Mouse (Mus musculus) C2C12 (cell line): ENCODE data around the gene Galntl6. TPM values are rescaled to one million over a fixed set of nuclear protein-coding genes. Genes with fewer than 3 reads are reported as not detected.

Experiments used
- H3K27me3 ChIP-seq: one replicate; pipeline ENCODE4 v1.6.1; 2011; ENCODE audit not compliant: control insufficient read depth, insufficient read depth, insufficient read length
- H3K36me3 ChIP-seq: one replicate; pipeline ENCODE4 v1.6.1; 2011; ENCODE audit not compliant: control insufficient read depth, insufficient read depth
- H3K4me3 ChIP-seq: one replicate; pipeline ENCODE4 v1.5.1; 2011; ENCODE audit warnings: mild to moderate bottlenecking, control low read depth; ENCODE audit not compliant: poor library complexity, insufficient read depth, severe bottlenecking
- H3K79me2 ChIP-seq: one replicate; pipeline ENCODE4 v1.6.1; 2011; ENCODE audit not compliant: control insufficient read depth, insufficient read depth
- H3K79me3 ChIP-seq: one replicate; pipeline ENCODE4 v1.6.1; 2011; ENCODE audit warnings: low read depth, control low read depth
- H3ac ChIP-seq: one replicate; pipeline ENCODE3; 2011; ENCODE audit warnings: low read depth; ENCODE audit not compliant: control insufficient read depth, insufficient read length
- CEBPB ChIP-seq: IDR thresholded peaks from one replicate; pipeline ENCODE4 v1.6.1; 2011; ENCODE audit warnings: low read depth, mild to moderate bottlenecking, control low read depth, moderate library complexity
- CTCF ChIP-seq: IDR thresholded peaks from one replicate; pipeline ENCODE4 v1.5.1; 2011; ENCODE audit not compliant: control insufficient read depth, insufficient read depth, insufficient read length
- FOSL1 ChIP-seq: IDR thresholded peaks from one replicate; pipeline ENCODE4 v1.8.0; 2011; ENCODE audit warnings: mild to moderate bottlenecking, low read length; ENCODE audit not compliant: poor library complexity, insufficient read depth, severe bottlenecking
- MAX ChIP-seq: IDR thresholded peaks from one replicate; pipeline ENCODE4 v1.6.1; 2011; ENCODE audit warnings: mild to moderate bottlenecking, control low read depth
- MYOD1 ChIP-seq: IDR thresholded peaks from one replicate; pipeline ENCODE4 v1.6.1; 2011; ENCODE audit warnings: low read depth; ENCODE audit not compliant: control insufficient read depth, insufficient read length
- MYOG ChIP-seq: IDR thresholded peaks from one replicate; pipeline ENCODE4 v1.6.1; 2011; ENCODE audit not compliant: control insufficient read depth, insufficient read length; ENCODE audit errors: extremely low read depth
- USF1 ChIP-seq: IDR thresholded peaks from one replicate; pipeline ENCODE4 v1.6.1; 2011; ENCODE audit warnings: low read depth, mild to moderate bottlenecking, control low read depth, moderate library complexity
- polyA plus RNA-seq: library from polyadenylated mRNA; unstranded; fragments of >200 nt; fragmentation: generic; extraction: Trizol; gene quantifications from one replicate; pipeline ENCODE4 v1.2.1, GENCODE M21; 2012; ENCODE audit warnings: missing spikeins

The Galntl6 gene
- polyA plus RNA-seq, 1 experiment, result not detected

DNA sequence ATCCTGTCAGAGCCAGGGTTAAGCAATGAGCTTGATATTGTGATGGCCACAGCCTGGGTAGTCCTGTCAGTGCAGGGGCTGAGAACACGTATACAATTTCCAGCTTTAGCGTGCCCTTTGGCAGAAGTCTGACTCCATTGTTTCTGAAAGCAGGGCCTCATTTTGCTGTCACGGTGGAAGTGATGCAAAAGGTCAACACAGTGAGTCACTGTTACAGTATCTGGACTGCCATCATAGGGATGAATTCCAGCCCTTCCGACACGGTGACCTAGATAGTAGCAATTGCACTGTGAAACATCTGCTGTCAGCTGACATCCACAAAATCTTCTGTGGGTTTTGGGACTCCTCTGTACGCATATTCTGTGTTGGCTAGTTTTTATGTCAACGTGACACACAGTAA lies 956.9 kb downstream of the Galntl6 start:
- Histone ChIP-seq H3K79me3 (no peaks in the 10 kb centered on the region), H3K36me3 (no peaks in the 10 kb centered on the region), H3K4me3 (no peak overlapping the region), H3ac (no peak overlapping the region), H3K27me3 (no peaks in the 10 kb centered on the region), H3K79me2 (no peaks in the 10 kb centered on the region)
- TF ChIP-seq MYOD1 (no peak), CEBPB (no peak), MYOG (no peak), FOSL1 (no peak), MAX (no peak), CTCF (no peak), USF1 (no peak)

DNA sequence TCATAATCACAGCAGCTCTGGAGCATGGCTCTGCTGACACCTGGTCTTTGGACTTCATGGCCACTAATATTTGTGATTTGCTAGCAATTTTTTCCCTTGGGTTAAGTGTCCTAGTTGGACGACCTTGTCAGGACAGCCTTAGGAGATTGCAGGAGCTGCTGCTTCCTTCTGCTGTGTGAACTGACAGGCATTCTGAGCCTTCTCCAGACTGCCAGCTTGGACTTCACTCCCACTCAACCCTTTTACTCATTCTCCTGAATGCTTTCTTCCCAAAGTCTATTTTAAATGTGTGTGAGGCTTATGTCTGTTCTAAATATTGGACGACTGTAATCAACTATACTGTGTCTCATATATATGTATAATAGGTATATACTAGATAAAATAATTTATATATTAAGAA lies 971.3 kb downstream of the Galntl6 start:
- Histone ChIP-seq H3K27me3 (no peaks in the 10 kb centered on the region), H3K79me3 (no peaks in the 10 kb centered on the region), H3ac (no peak overlapping the region), H3K36me3 (no peaks in the 10 kb centered on the region), H3K79me2 (no peaks in the 10 kb centered on the region), H3K4me3 (no peak overlapping the region)
- TF ChIP-seq USF1, result no peak
- no peak for TF ChIP-seq CEBPB
- TF ChIP-seq CTCF, result no peak
- no peak for TF ChIP-seq MAX
- TF ChIP-seq MYOG, result no peak
- no peak for TF ChIP-seq MYOD1
- TF ChIP-seq FOSL1, result no peak

GRCm38 (mm10) chr8:57939856-57940420 lies 972.5 kb downstream of the Galntl6 start:
- no peaks in the 10 kb centered on the region for H3K36me3 ChIP-seq
- no peak overlapping the region for H3K4me3 ChIP-seq
- H3K79me2 ChIP-seq, result no peaks in the 10 kb centered on the region

GRCm38 (mm10) chr8:57939177-57939855 lies 973.1 kb downstream of the Galntl6 start:
- H3K27me3 ChIP-seq, result no peaks in the 10 kb centered on the region
- no peaks in the 10 kb centered on the region for H3K36me3 ChIP-seq
- no peak overlapping the region for H3ac ChIP-seq
- no peak overlapping the region for H3K4me3 ChIP-seq
- no peaks in the 10 kb centered on the region for H3K79me3 ChIP-seq
- TF ChIP-seq CEBPB (no peak), CTCF (peak; percentile 19), USF1 (no peak), MYOD1 (no peak)
- no peaks in the 10 kb centered on the region for H3K79me2 ChIP-seq

More at GRCm38 (mm10) chr8:57939856-57940420, 972.5 kb downstream of the Galntl6 start:
- TF ChIP-seq MAX, result no peak
- TF ChIP-seq FOSL1, result no peak
- no peak for TF ChIP-seq USF1
- TF ChIP-seq CTCF, result no peak
- no peak for TF ChIP-seq MYOG
- no peak for TF ChIP-seq MYOD1
- TF ChIP-seq CEBPB, result no peak
- Histone ChIP-seq H3K27me3 (no peaks in the 10 kb centered on the region), H3K79me3 (no peaks in the 10 kb centered on the region), H3ac (no peak overlapping the region)

DNA sequence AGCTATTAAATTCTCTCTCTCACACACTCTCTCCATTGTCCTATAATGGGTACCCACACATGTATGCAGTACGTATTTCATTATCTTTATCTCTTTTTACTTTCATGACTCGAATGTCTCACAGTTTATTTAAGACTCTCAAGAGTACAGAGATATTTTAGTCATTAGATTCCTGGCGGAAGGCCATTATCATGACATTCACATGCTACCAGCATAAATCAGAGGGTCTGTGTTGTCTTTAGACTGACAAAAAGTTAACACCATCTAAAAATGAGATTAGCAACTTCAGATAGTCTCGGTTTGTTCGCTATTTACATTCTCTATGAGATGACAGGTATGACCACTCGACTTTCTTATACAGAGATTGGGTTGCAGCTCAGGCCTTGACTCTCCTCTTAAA lies 985.4 kb downstream of the Galntl6 start:
- H3K27me3 ChIP-seq, result no peaks in the 10 kb centered on the region
- H3K36me3 ChIP-seq, result no peaks in the 10 kb centered on the region
- H3ac ChIP-seq, result no peak overlapping the region
- TF ChIP-seq MYOD1 (no peak), CEBPB (no peak), CTCF (no peak), MAX (no peak), USF1 (no peak), MYOG (no peak), FOSL1 (no peak)
- H3K4me3 ChIP-seq, result no peak overlapping the region
- no peaks in the 10 kb centered on the region for H3K79me2 ChIP-seq
- no peaks in the 10 kb centered on the region for H3K79me3 ChIP-seq
